Mouse (Mus musculus) T-helper 17 cell (primary cell): ENCODE measurements around the gene Ugt1a8.
"Not testable (repeated sequence)": the region's sequence is repeated elsewhere in the genome, so short reads cannot be mapped to it uniquely, and the experiment has no call there.

Source experiments
- in situ Hi-C, 2 experiments: fragments of 300-600 bp; cut with MboI, MseI; formaldehyde crosslinking; loops; 1 replicate in 1 of 2; 2 replicates in 1 of 2; pipeline ENCODE4 v1.15.1; 2025; ENCODE audit warnings: high pct_unique_total_duplicates in 2 of 2

Ugt1a8 gene

GRCm38 (mm10) chr1:88109027-88109557, 21.5 kb downstream of the Ugt1a8 start:
- in situ Hi-C loops = not testable (repeated sequence)

- in situ Hi-C loops = not testable (repeated sequence)
Observed at GRCm38 (mm10) chr1:88109604-88110003, 22.0 kb downstream of the Ugt1a8 start.

GRCm38 (mm10) chr1:88112769-88113168, 25.2 kb downstream of the Ugt1a8 start:
- in situ Hi-C loops = not testable (repeated sequence)

GRCm38 (mm10) chr1:88120550-88120949, 32.9 kb downstream of the Ugt1a8 start:
- in situ Hi-C loops = loop anchor here in 1 of 2 experiments (5.0 kb wide), 1 partner anchor 103 kb away; no protein-coding TSS in a partner anchor

GRCm38 (mm10) chr1:88121521-88121920, 33.9 kb downstream of the Ugt1a8 start:
- in situ Hi-C loops = loop anchor here in 1 of 2 experiments (5.0 kb wide), 1 partner anchor 104 kb away; no protein-coding TSS in a partner anchor

- in situ Hi-C loops = loop anchor here in 1 of 2 experiments (25.0 kb wide), 1 partner anchor 586 kb away; the partner anchor contains the start of gene Arl4c
Observed at GRCm38 (mm10) chr1:88125827-88126360, 38.3 kb downstream of the Ugt1a8 start.

- in situ Hi-C loops = loop anchor here in 1 of 2 experiments (25.0 kb wide), 1 partner anchor 583 kb away; the partner anchor contains the start of gene Arl4c
Observed at GRCm38 (mm10) chr1:88129091-88129490, 41.5 kb downstream of the Ugt1a8 start.

GRCm38 (mm10) chr1:88130223-88130622, 42.6 kb downstream of the Ugt1a8 start:
- in situ Hi-C loops = loop anchor here in 1 of 2 experiments (25.0 kb wide), 1 partner anchor 582 kb away; the partner anchor contains the start of gene Arl4c

- in situ Hi-C loops = loop anchor here in 1 of 2 experiments (25.0 kb wide), 1 partner anchor 578 kb away; the partner anchor contains the start of gene Arl4c
Observed at GRCm38 (mm10) chr1:88133908-88134456, 46.4 kb downstream of the Ugt1a8 start.

- in situ Hi-C loops = loop anchor here (5.0 to 25.0 kb wide), 2 partner anchors 148 to 578 kb away; partner anchors contain the start of gene Arl4c (in 1 of the 2)
Observed at GRCm38 (mm10) chr1:88134457-88135011, 46.9 kb downstream of the Ugt1a8 start, which contains the start of gene Ugt1a6a. Gene Ugt1a6a, plus strand, starts transcription at chr1:88134809.

- in situ Hi-C loops = loop anchor here (5.0 to 25.0 kb wide), 2 partner anchors 147 to 577 kb away; partner anchors contain the start of gene Arl4c (in 1 of the 2)
Observed at GRCm38 (mm10) chr1:88135229-88135904, 47.8 kb downstream of the Ugt1a8 start.

- in situ Hi-C loops = loop anchor here (5.0 to 25.0 kb wide), 2 partner anchors 146 to 576 kb away; partner anchors contain the start of gene Arl4c (in 1 of the 2)
Observed at GRCm38 (mm10) chr1:88136646-88137045, 49.0 kb downstream of the Ugt1a8 start.

- in situ Hi-C loops = loop anchor here (5.0 to 25.0 kb wide), 2 partner anchors 145 to 575 kb away; partner anchors contain the start of gene Arl4c (in 1 of the 2)
Observed at GRCm38 (mm10) chr1:88137264-88137663, 49.7 kb downstream of the Ugt1a8 start.

- in situ Hi-C loops = loop anchor here (5.0 to 25.0 kb wide), 2 partner anchors 144 to 574 kb away; partner anchors contain the start of gene Arl4c (in 1 of the 2)
Observed at GRCm38 (mm10) chr1:88138145-88138544, 50.5 kb downstream of the Ugt1a8 start.

GRCm38 (mm10) chr1:88140492-88140891, 52.9 kb downstream of the Ugt1a8 start:
- in situ Hi-C loops = loop anchor here in 1 of 2 experiments (25.0 kb wide), 1 partner anchor 572 kb away; the partner anchor contains the start of gene Arl4c

- in situ Hi-C loops = loop anchor here in 1 of 2 experiments (25.0 kb wide), 1 partner anchor 568 kb away; the partner anchor contains the start of gene Arl4c
Observed at GRCm38 (mm10) chr1:88143966-88144675, 56.5 kb downstream of the Ugt1a8 start.

- in situ Hi-C loops = loop anchor here in 1 of 2 experiments (25.0 kb wide), 1 partner anchor 567 kb away; the partner anchor contains the start of gene Arl4c
Observed at GRCm38 (mm10) chr1:88145278-88145677, 57.7 kb downstream of the Ugt1a8 start.

- in situ Hi-C loops = loop anchor here (10.0 to 25.0 kb wide), 2 partner anchors 125 to 1012 kb away; partner anchors contain the start of genes Hjurp (in 1 of the 2) and Trpm8 (in 1 of the 2)
Observed at GRCm38 (mm10) chr1:88150133-88150532, 62.5 kb downstream of the Ugt1a8 start.

GRCm38 (mm10) chr1:88158430-88158829, 70.8 kb downstream of the Ugt1a8 start:
- in situ Hi-C loops = loop anchor here (5.0 to 25.0 kb wide), 3 partner anchors 114 to 1004 kb away; partner anchors contain the start of genes Hjurp (in 1 of the 2) and Trpm8 (in 1 of the 2)

GRCm38 (mm10) chr1:88165711-88166110, 78.1 kb downstream of the Ugt1a8 start, which contains the start of gene Ugt1a5:
Gene Ugt1a5, plus strand, starts transcription at chr1:88166012.
- in situ Hi-C loops = loop anchor here in 1 of 2 experiments (25.0 kb wide), 1 partner anchor 997 kb away; no protein-coding TSS in a partner anchor
